Mouse (Mus musculus) kidney, embryonic 15.5 days (tissue): ENCODE data around the gene Pacs2. TPM values are rescaled to one million over a fixed set of nuclear protein-coding genes. Genes with fewer than 3 reads are reported as not detected.

ENCODE experiments used
- ATAC-seq: fragments of 200-750 bp; cut with Nextera tagmentation; replicated peaks from 2 replicates; pipeline ENCODE4 v1.8.0; 2017; ENCODE audit warnings: moderate TSS enrichment; ENCODE audit not compliant: low FRiP score
- H3K27ac ChIP-seq: fragments of 300-500 bp; sonication (generic); 2 replicates; pipeline ENCODE4 v1.5.1; 2015; ENCODE audit warnings: mild to moderate bottlenecking, inconsistent platforms
- H3K27me3 ChIP-seq: fragments of 300-500 bp; sonication (generic); 2 replicates; pipeline ENCODE4 v1.6.1; 2015; ENCODE audit warnings: inconsistent platforms
- H3K36me3 ChIP-seq: fragments of 300-500 bp; sonication (generic); 2 replicates; pipeline ENCODE4 v1.6.1; 2015; ENCODE audit warnings: inconsistent platforms
- H3K4me1 ChIP-seq: fragments of 300-500 bp; sonication (generic); 2 replicates; pipeline ENCODE4 v1.6.1; 2015; ENCODE audit warnings: inconsistent platforms
- H3K4me2 ChIP-seq: fragments of 300-500 bp; sonication (generic); 2 replicates; pipeline ENCODE4 v1.6.1; 2015; ENCODE audit warnings: moderate library complexity, mild to moderate bottlenecking, inconsistent platforms
- H3K4me3 ChIP-seq: fragments of 300-500 bp; sonication (generic); replicated peaks from 2 replicates; pipeline ENCODE4 v1.5.1; 2015; ENCODE audit warnings: mild to moderate bottlenecking, inconsistent platforms
- H3K9ac ChIP-seq: fragments of 300-500 bp; sonication (generic); 2 replicates; pipeline ENCODE4 v1.6.1; 2015; ENCODE audit warnings: mild to moderate bottlenecking, inconsistent platforms
- H3K9me3 ChIP-seq: fragments of 300-500 bp; sonication (generic); replicated peaks from 2 replicates; pipeline ENCODE4 v1.6.1; 2016; ENCODE audit warnings: inconsistent platforms
- WGBS: fragments of 180-500 bp; shearing (Covaris S2); methylation state at CpG from one replicate; pipeline ENCODE4 v1.1.7; 2015; ENCODE audit warnings: mixed read lengths; 5-methylcytosine and 5-hydroxymethylcytosine counted together
- polyA plus RNA-seq: library from polyadenylated mRNA; unstranded; fragments of >200 nt; fragmentation: Nextera tagmentation; extraction: Ambion mirVana; gene quantifications from 2 replicates; pipeline ENCODE4 v1.2.1, GENCODE M21; 2015

Gene Pacs2
- polyA plus RNA-seq, 1 experiment from 2014 or later = 14.3 TPM

GRCm38 (mm10) chr12:113049836-113050235, 35.5 kb downstream of the Pacs2 start:
- Histone ChIP-seq H3K27me3 (no peaks in the 10 kb centered on the region), H3K4me3 (no peak overlapping the region), H3K27ac (no peak overlapping the region), H3K9ac (no peak overlapping the region), H3K36me3 (peaks cover 72% of the 10 kb centered on the region), H3K4me1 (peaks cover 9% of the 10 kb centered on the region), H3K4me2 (no peak overlapping the region), H3K9me3 (no peaks in the 10 kb centered on the region)
- ATAC-seq = no peak
- 87% methylated on average over 9 of the region's 9 CpGs for WGBS

GRCm38 (mm10) chr12:113050671-113051070, 36.4 kb downstream of the Pacs2 start:
- H3K36me3 ChIP-seq = peaks cover 76% of the 10 kb centered on the region
- ATAC-seq = no peak
- no peak overlapping the region for H3K27ac ChIP-seq
- H3K4me1 ChIP-seq = peaks cover 9% of the 10 kb centered on the region
- H3K4me2 ChIP-seq = no peak overlapping the region
- no peaks in the 10 kb centered on the region for H3K27me3 ChIP-seq
- H3K4me3 ChIP-seq = no peak overlapping the region
- 79% methylated on average over 12 of the region's 12 CpGs for WGBS
- H3K9ac ChIP-seq = no peak overlapping the region
- H3K9me3 ChIP-seq = no peaks in the 10 kb centered on the region

GRCm38 (mm10) chr12:113051628-113052403, 37.5 kb downstream of the Pacs2 start:
- WGBS = 41% methylated on average over 9 of the region's 9 CpGs
- Histone ChIP-seq H3K27me3 (no peaks in the 10 kb centered on the region), H3K4me3 (no peak overlapping the region)

GRCm38 (mm10) chr12:113056089-113056488, 41.8 kb downstream of the Pacs2 start:
- H3K4me3 ChIP-seq = no peak overlapping the region
- 81% methylated on average over 8 of the region's 8 CpGs for WGBS
- H3K9ac ChIP-seq = no peak overlapping the region
- no peak overlapping the region for H3K27ac ChIP-seq
- no peaks in the 10 kb centered on the region for H3K9me3 ChIP-seq
- H3K4me2 ChIP-seq = no peak overlapping the region
- no peak for ATAC-seq
- peaks cover 91% of the 10 kb centered on the region for H3K36me3 ChIP-seq
- peaks cover 8% of the 10 kb centered on the region for H3K4me1 ChIP-seq
- H3K27me3 ChIP-seq = no peaks in the 10 kb centered on the region

More at GRCm38 (mm10) chr12:113051628-113052403, 37.5 kb downstream of the Pacs2 start:
- Histone ChIP-seq H3K9ac (no peak overlapping the region), H3K9me3 (no peaks in the 10 kb centered on the region), H3K36me3 (peaks cover 78% of the 10 kb centered on the region), H3K4me2 (no peak overlapping the region), H3K27ac (peak overlapping the region; percentile 34), H3K4me1 (peaks cover 9% of the 10 kb centered on the region)
- ATAC-seq = peak; percentile 57; the same call in 1 of the 2 replicates

GRCm38 (mm10) chr12:113060178-113060577, 45.9 kb downstream of the Pacs2 start:
- Histone ChIP-seq H3K36me3 (peaks cover 94% of the 10 kb centered on the region), H3K4me1 (no peaks in the 10 kb centered on the region), H3K9me3 (no peaks in the 10 kb centered on the region), H3K27me3 (no peaks in the 10 kb centered on the region), H3K4me3 (no peak overlapping the region), H3K9ac (no peak overlapping the region), H3K4me2 (no peak overlapping the region), H3K27ac (no peak overlapping the region)
- WGBS = 89% methylated on average over 5 of the region's 5 CpGs
- ATAC-seq = no peak

GRCm38 (mm10) chr12:113061606-113062005, 47.3 kb downstream of the Pacs2 start:
- H3K9me3 ChIP-seq = no peaks in the 10 kb centered on the region
- no peaks in the 10 kb centered on the region for H3K27me3 ChIP-seq
- no peak overlapping the region for H3K4me2 ChIP-seq
- H3K36me3 ChIP-seq = peaks cover 87% of the 10 kb centered on the region
- ATAC-seq = no peak
- H3K4me1 ChIP-seq = no peaks in the 10 kb centered on the region
- no peak overlapping the region for H3K4me3 ChIP-seq
- WGBS = 82% methylated on average over 9 of the region's 9 CpGs
- no peak overlapping the region for H3K27ac ChIP-seq
- no peak overlapping the region for H3K9ac ChIP-seq

- H3K4me2 ChIP-seq = no peak overlapping the region
- no peak for ATAC-seq
- H3K4me3 ChIP-seq = no peak overlapping the region
- peaks cover 84% of the 10 kb centered on the region for H3K36me3 ChIP-seq
- WGBS = 78% methylated on average over 10 of the region's 10 CpGs
- H3K9ac ChIP-seq = no peak overlapping the region
- H3K9me3 ChIP-seq = no peaks in the 10 kb centered on the region
- H3K27me3 ChIP-seq = no peaks in the 10 kb centered on the region
- H3K27ac ChIP-seq = no peak overlapping the region
- H3K4me1 ChIP-seq = no peaks in the 10 kb centered on the region
Measured at GRCm38 (mm10) chr12:113062201-113062600, 47.9 kb downstream of the Pacs2 start.

- ATAC-seq = no peak
- Histone ChIP-seq H3K9me3 (no peaks in the 10 kb centered on the region), H3K4me3 (no peak overlapping the region), H3K27me3 (no peaks in the 10 kb centered on the region), H3K4me1 (no peaks in the 10 kb centered on the region), H3K4me2 (no peak overlapping the region), H3K9ac (no peak overlapping the region), H3K36me3 (peaks cover 76% of the 10 kb centered on the region), H3K27ac (no peak overlapping the region)
- 94% methylated on average over 7 of the region's 7 CpGs for WGBS
Measured at GRCm38 (mm10) chr12:113063700-113064099, 49.4 kb downstream of the Pacs2 start.

- Histone ChIP-seq H3K27me3 (no peaks in the 10 kb centered on the region), H3K4me1 (no peaks in the 10 kb centered on the region), H3K9me3 (no peaks in the 10 kb centered on the region), H3K4me3 (no peak overlapping the region), H3K9ac (no peak overlapping the region), H3K4me2 (no peak overlapping the region), H3K27ac (no peak overlapping the region), H3K36me3 (peaks cover 68% of the 10 kb centered on the region)
- ATAC-seq = no peak
- 85% methylated on average over 7 of the region's 7 CpGs for WGBS
Measured at GRCm38 (mm10) chr12:113068002-113068401, 53.7 kb downstream of the Pacs2 start.

GRCm38 (mm10) chr12:113069389-113069788, 55.1 kb downstream of the Pacs2 start:
- ATAC-seq = no peak
- Histone ChIP-seq H3K4me3 (no peak overlapping the region), H3K9me3 (no peaks in the 10 kb centered on the region), H3K27ac (no peak overlapping the region), H3K36me3 (peaks cover 54% of the 10 kb centered on the region), H3K9ac (no peak overlapping the region), H3K27me3 (no peaks in the 10 kb centered on the region), H3K4me1 (peaks cover 9% of the 10 kb centered on the region), H3K4me2 (no peak overlapping the region)
- WGBS = 92% methylated on average over 6 of the region's 6 CpGs

GRCm38 (mm10) chr12:113071321-113071720, 57.0 kb downstream of the Pacs2 start:
- Histone ChIP-seq H3K4me1 (peaks cover 21% of the 10 kb centered on the region), H3K9me3 (no peaks in the 10 kb centered on the region), H3K4me2 (no peak overlapping the region), H3K4me3 (no peak overlapping the region), H3K27me3 (no peaks in the 10 kb centered on the region), H3K9ac (no peak overlapping the region), H3K36me3 (peaks cover 46% of the 10 kb centered on the region), H3K27ac (no peak overlapping the region)
- 93% methylated on average over 6 of the region's 6 CpGs for WGBS
- ATAC-seq = no peak

- no peaks in the 10 kb centered on the region for H3K27me3 ChIP-seq
- H3K9me3 ChIP-seq = no peaks in the 10 kb centered on the region
- ATAC-seq = no peak
- no peak overlapping the region for H3K9ac ChIP-seq
- H3K27ac ChIP-seq = no peak overlapping the region
- WGBS = 81% methylated on average over 6 of the region's 6 CpGs
- H3K36me3 ChIP-seq = peaks cover 41% of the 10 kb centered on the region
- peaks cover 21% of the 10 kb centered on the region for H3K4me1 ChIP-seq
- no peak overlapping the region for H3K4me3 ChIP-seq
- no peak overlapping the region for H3K4me2 ChIP-seq
Measured at GRCm38 (mm10) chr12:113071827-113072226, 57.5 kb downstream of the Pacs2 start.
